Mouse (Mus musculus) heart, embryonic 16.5 days (tissue): ENCODE measurements around the gene Tuft1. TPM values are rescaled to one million over a fixed set of nuclear protein-coding genes. Genes with fewer than 3 reads are reported as not detected.

Source experiments
- ATAC-seq: fragments of 200-750 bp; cut with Nextera tagmentation; replicated peaks from 2 replicates; pipeline ENCODE4 v1.8.0; 2017; ENCODE audit warnings: moderate number of reproducible peaks; ENCODE audit not compliant: insufficient read depth, low FRiP score; ENCODE audit errors: extremely low read depth
- H3K27ac ChIP-seq: fragments of 300-500 bp; sonication (generic); 2 replicates; pipeline ENCODE4 v1.5.1; 2014; ENCODE audit warnings: mild to moderate bottlenecking, low read length, control low read depth, moderate library complexity
- H3K27me3 ChIP-seq: fragments of 300-500 bp; sonication (generic); 2 replicates; pipeline ENCODE4 v1.6.1; 2014; ENCODE audit warnings: low read length, mixed read lengths; ENCODE audit not compliant: control insufficient read depth, insufficient read depth
- H3K36me3 ChIP-seq: fragments of 300-500 bp; sonication (generic); 2 replicates; pipeline ENCODE4 v1.6.1; 2014; ENCODE audit not compliant: control insufficient read depth, insufficient read depth
- H3K4me1 ChIP-seq: fragments of 300-500 bp; sonication (generic); 2 replicates; pipeline ENCODE4 v1.6.1; 2014; ENCODE audit warnings: low read length, mixed read lengths; ENCODE audit not compliant: control insufficient read depth, insufficient read depth
- H3K4me2 ChIP-seq: fragments of 300-500 bp; sonication (generic); 2 replicates; pipeline ENCODE4 v1.6.1; 2014; ENCODE audit warnings: low read depth, mild to moderate bottlenecking, control low read depth, low read length
- H3K4me3 ChIP-seq: fragments of 300-500 bp; sonication (generic); 2 replicates; pipeline ENCODE4 v1.5.1; 2014; ENCODE audit warnings: mild to moderate bottlenecking, control low read depth, low read length
- H3K9ac ChIP-seq: fragments of 300-500 bp; sonication (generic); 2 replicates; pipeline ENCODE4 v1.6.1; 2014; ENCODE audit warnings: low read length, control low read depth
- H3K9me3 ChIP-seq: fragments of 300-500 bp; sonication (generic); replicated peaks from 2 replicates; pipeline ENCODE4 v1.6.1; 2016; ENCODE audit warnings: low read length; ENCODE audit not compliant: control insufficient read depth
- WGBS: fragments of 180-500 bp; shearing (Covaris S2); extraction: QIAGEN DNeasy Blood & Tissue Kit; methylation state at CpG from one replicate; pipeline ENCODE4 v1.1.7; 2014; 5-methylcytosine and 5-hydroxymethylcytosine counted together
- polyA plus RNA-seq: library from polyadenylated mRNA; unstranded; fragments of >200 nt; fragmentation: Nextera tagmentation; extraction: Ambion mirVana; gene quantifications from 2 replicates; pipeline ENCODE4 v1.2.1, GENCODE M21; 2015

Gene Tuft1
- polyA plus RNA-seq, 1 experiment from 2014 or later = 7.0 TPM

DNA sequence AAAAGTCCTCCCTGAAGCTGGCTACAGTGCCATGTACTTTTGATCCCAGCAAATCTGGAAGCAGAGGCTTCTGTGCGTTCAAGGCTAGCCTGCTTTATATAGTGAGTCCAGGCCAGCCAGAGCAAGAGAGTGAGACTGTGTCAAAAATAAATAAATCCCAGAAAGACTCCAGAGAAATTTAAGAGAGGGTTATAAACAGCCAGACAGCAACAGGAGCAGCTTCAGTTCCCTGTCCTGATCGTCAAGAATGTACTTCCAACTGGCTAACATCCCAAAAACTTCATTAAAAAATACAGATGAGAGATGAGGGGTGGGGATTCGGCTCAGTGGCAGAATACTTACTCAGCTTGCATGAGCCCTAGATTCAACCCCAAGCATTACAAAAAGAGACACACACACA, 93.5 kb downstream of the Tuft1 start:
- peaks cover 5% of the 10 kb centered on the region; the same call in 1 of the 2 replicates for H3K4me1 ChIP-seq
- H3K4me2 ChIP-seq = no peak overlapping the region
- 42% methylated on average over 3 of the region's 3 CpGs for WGBS
- no peak for ATAC-seq
- no peaks in the 10 kb centered on the region for H3K9me3 ChIP-seq
- no peak overlapping the region for H3K4me3 ChIP-seq
- no peaks in the 10 kb centered on the region for H3K36me3 ChIP-seq
- H3K27me3 ChIP-seq = no peaks in the 10 kb centered on the region
- no peak overlapping the region for H3K27ac ChIP-seq
- no peak overlapping the region for H3K9ac ChIP-seq

GRCm38 (mm10) chr3:94564356-94565010, 94.2 kb downstream of the Tuft1 start:
- Histone ChIP-seq H3K9ac (no peak overlapping the region), H3K4me1 (peaks cover 5% of the 10 kb centered on the region; the same call in 1 of the 2 replicates), H3K4me2 (no peak overlapping the region), H3K36me3 (peaks cover 5% of the 10 kb centered on the region), H3K9me3 (no peaks in the 10 kb centered on the region), H3K4me3 (no peak overlapping the region), H3K27ac (no peak overlapping the region), H3K27me3 (no peaks in the 10 kb centered on the region)
- WGBS = 66% methylated on average over 4 of the region's 4 CpGs
- ATAC-seq = no peak

DNA sequence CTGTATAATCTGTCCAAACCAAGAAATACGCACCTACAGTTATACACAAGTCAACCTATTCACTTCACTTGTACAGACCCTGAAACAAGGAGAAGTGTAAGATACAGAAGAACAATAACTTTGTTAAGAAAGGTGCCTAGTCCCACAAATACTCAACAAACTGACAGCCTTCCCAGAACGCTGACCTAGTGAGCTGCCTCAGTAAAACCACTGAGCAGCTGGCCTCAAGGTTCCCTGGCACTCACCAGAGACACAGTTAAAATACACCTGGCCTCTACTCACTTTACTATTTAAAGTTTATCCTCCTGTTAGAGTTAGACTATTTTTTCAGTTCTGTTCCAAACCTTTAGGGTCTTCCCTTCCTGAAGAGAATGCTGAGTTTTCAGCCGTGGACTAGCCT, 95.5 kb downstream of the Tuft1 start:
- no peak overlapping the region for H3K4me2 ChIP-seq
- H3K9ac ChIP-seq = no peak overlapping the region
- no peaks in the 10 kb centered on the region for H3K27me3 ChIP-seq
- H3K36me3 ChIP-seq = peaks cover 14% of the 10 kb centered on the region
- ATAC-seq = no peak
- no peaks in the 10 kb centered on the region for H3K9me3 ChIP-seq
- no peak overlapping the region for H3K27ac ChIP-seq
- 82% methylated on average over 3 of the region's 3 CpGs for WGBS
- peaks cover 5% of the 10 kb centered on the region; the same call in 1 of the 2 replicates for H3K4me1 ChIP-seq
- H3K4me3 ChIP-seq = no peak overlapping the region

Other genes with a start within 250 kb of the Tuft1 start
- gene Tdrkh, start 245.6 kb downstream of the Tuft1 start, polyA plus RNA-seq = 10.1 and 12.2 TPM in 2 replicates
- gene Mrpl9, start 215.6 kb downstream of the Tuft1 start, polyA plus RNA-seq = 64.6 and 71.6 TPM in 2 replicates
- 0.49 and 0.72 TPM in 2 replicates for gene Oaz3, start 215.0 kb downstream of the Tuft1 start, polyA plus RNA-seq
- 1.7 and 1.8 TPM in 2 replicates for gene Celf3, start 180.6 kb downstream of the Tuft1 start, polyA plus RNA-seq
- 4.7 and 5.0 TPM in 2 replicates for gene Riiad1, start 178.5 kb downstream of the Tuft1 start, polyA plus RNA-seq
- 30.5 and 31.2 TPM in 2 replicates for gene Snx27, start 76.2 kb downstream of the Tuft1 start, polyA plus RNA-seq
- not detected in 2 replicates for gene Gm10972, start 15.8 kb downstream of the Tuft1 start, polyA plus RNA-seq
- 4.0 and 4.3 TPM in 2 replicates for gene Selenbp2, start 34.7 kb upstream of the Tuft1 start, polyA plus RNA-seq
- 2.7 and 4.4 TPM in 2 replicates for gene Cgn, start 127.6 kb upstream of the Tuft1 start, polyA plus RNA-seq
- 8.9 and 9.5 TPM in 2 replicates for gene Pogz, start 178.7 kb upstream of the Tuft1 start, polyA plus RNA-seq
- gene Psmb4, start 228.1 kb upstream of the Tuft1 start, polyA plus RNA-seq = 279 and 299 TPM in 2 replicates